Mouse (Mus musculus) ES-Bruce4 (cell line): ENCODE measurements around the gene Harbi1.

Experiments used
- CTCF ChIP-seq: IDR thresholded peaks from one replicate; pipeline ENCODE4 v1.8.1; 2011; ENCODE audit warnings: low read depth, low read length
- EP300 ChIP-seq: IDR thresholded peaks from 2 replicates; pipeline ENCODE4 v1.6.1; 2011; ENCODE audit warnings: low read depth, low read length; ENCODE audit not compliant: insufficient read depth
- POLR2A ChIP-seq: IDR thresholded peaks from one replicate; pipeline ENCODE4 v1.8.1; 2011; ENCODE audit warnings: low read length; ENCODE audit not compliant: insufficient read depth

DNA sequence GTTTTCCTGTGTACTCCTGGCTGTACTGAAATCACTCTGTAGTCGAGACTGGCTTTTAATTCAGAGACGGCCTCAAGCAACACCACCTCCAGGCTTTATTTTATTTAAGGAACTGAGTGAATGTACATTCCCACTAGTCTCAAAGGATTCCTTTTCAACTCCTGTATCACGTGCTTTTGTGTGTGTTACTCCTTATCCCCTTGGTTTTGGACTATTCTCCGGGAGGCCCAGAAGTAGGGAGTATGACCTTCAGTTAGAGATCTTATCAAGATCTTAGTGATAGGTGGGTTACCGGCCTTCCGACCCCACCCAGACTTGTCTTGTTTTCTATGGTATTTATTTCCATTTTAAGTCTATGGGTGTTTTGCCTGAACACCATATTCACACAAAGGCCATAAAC lies 4.9 kb upstream of the Harbi1 start:
- no peak for TF ChIP-seq POLR2A
- no peak for TF ChIP-seq CTCF
- TF ChIP-seq EP300, result no peak
